In the genomic region with DNA sequence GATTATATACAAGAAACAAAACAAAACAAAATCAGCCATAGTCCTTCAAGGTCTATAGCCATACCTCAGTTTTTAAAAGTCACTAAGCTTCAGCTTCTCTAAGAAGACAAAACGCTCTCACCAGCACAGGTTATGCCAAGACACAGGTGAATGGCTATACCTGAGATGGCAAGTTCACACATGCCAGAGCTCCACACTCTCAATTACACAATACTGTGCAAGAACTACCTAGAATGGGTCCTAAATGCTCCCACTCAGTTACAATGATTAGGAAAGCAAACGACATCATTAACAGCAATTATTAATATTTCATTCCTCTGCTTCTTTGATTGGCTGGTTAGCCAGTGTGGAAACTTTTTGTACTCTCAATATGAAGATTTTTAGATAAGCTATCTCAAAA, we compare ENCODE assay signal across 15 mouse cellular contexts. TPM values are rescaled to one million over a fixed set of nuclear protein-coding genes. Genes with fewer than 3 reads are reported as not detected.
A peak's percentile ranks its signal among the peaks of the same experiment; 100 is the strongest.
DNase-seq lines count a peak whose midpoint lies in the region; ATAC-seq lines count a peak whose summit lies in the region.
"Had no signal": no experiment of that assay in that cellular context is flagged by ENCODE, and none has a peak within 500 bp of the region (broad histone marks: within the 10 kb centered on the region; RNA-seq: fewer than 3 reads in every experiment).

No protein-coding gene starts in this region.

- no peak overlapping the region for H3K9ac ChIP-seq in kidney, embryonic 15.5 days
- no peak overlapping the region for H3K9ac ChIP-seq in embryonic facial prominence, embryonic 14.5 days (ENCODE audit: low read depth, low read length)
- H3K9ac ChIP-seq in liver, embryonic 12.5 days = no peak overlapping the region

- no peak overlapping the region for H3K27ac ChIP-seq in kidney, embryonic 15.5 days
- no peak overlapping the region for H3K27ac ChIP-seq in embryonic facial prominence, embryonic 14.5 days (replicated peaks; ENCODE audit: low read depth, low read length)
- H3K27ac ChIP-seq in liver, embryonic 12.5 days = no peak overlapping the region
- H3K27ac ChIP-seq: layer of hippocampus, adult 2 months had no signal

- no peaks in the 10 kb centered on the region for H3K27me3 ChIP-seq in erythroblast, embryonic 14.5 days (ENCODE audit: control insufficient read depth)
- H3K27me3 ChIP-seq in kidney, embryonic 15.5 days = no peaks in the 10 kb centered on the region
- no peaks in the 10 kb centered on the region for H3K27me3 ChIP-seq in embryonic facial prominence, embryonic 14.5 days (replicated peaks; ENCODE audit: control insufficient read depth, insufficient read depth, low read length)
- H3K27me3 ChIP-seq in liver, embryonic 12.5 days (replicated peaks) = no peaks in the 10 kb centered on the region

- peaks cover 62% of the 10 kb centered on the region for H3K36me3 ChIP-seq in erythroblast, embryonic 14.5 days (ENCODE audit: control insufficient read depth)
- H3K36me3 ChIP-seq in kidney, embryonic 15.5 days = peaks cover 54% of the 10 kb centered on the region
- H3K36me3 ChIP-seq in embryonic facial prominence, embryonic 14.5 days (ENCODE audit: control insufficient read depth, insufficient read depth, low read length) = peaks cover 57% of the 10 kb centered on the region
- peaks cover 63% of the 10 kb centered on the region for H3K36me3 ChIP-seq in liver, embryonic 12.5 days

- intact Hi-C loops in left cerebral cortex, postnatal 36 days (cut with DNase I) = no loop called here

- H3K4me3 ChIP-seq in erythroblast, embryonic 14.5 days (replicated peaks) = peak overlapping the region; percentile 10
- no peak overlapping the region for H3K4me3 ChIP-seq in kidney, embryonic 15.5 days (replicated peaks)
- H3K4me3 ChIP-seq in embryonic facial prominence, embryonic 14.5 days (ENCODE audit: low read depth, low read length) = no peak overlapping the region
- no peak overlapping the region for H3K4me3 ChIP-seq in liver, embryonic 12.5 days
- H3K4me3 ChIP-seq: layer of hippocampus, adult 2 months had no signal

- DNase-seq in kidney, adult 18-20 months = no peak
- DNase-seq in embryonic facial prominence, embryonic 14.5 days (ENCODE audit: low spot score) = peak; percentile 12
- no peak for DNase-seq in left cerebral cortex, postnatal 36 days (ENCODE audit: low spot score in 2 of 2)
- DNase-seq in cerebellum, postnatal 14 days = no peak
- DNase-seq: cerebellum, postnatal 36 days; heart, adult 18-20 months; kidney, adult 11 months; lung, postnatal 36 days; right cerebral cortex, postnatal 14 days had no signal

- 0 out of 2 replicates have a peak overlapping the region, but pooled peaks have one; percentile 19 for H3K4me2 ChIP-seq in kidney, embryonic 15.5 days
- H3K4me2 ChIP-seq in embryonic facial prominence, embryonic 14.5 days (ENCODE audit: low read depth, low read length) = 0 out of 2 replicates have a peak overlapping the region, but pooled peaks have one; percentile 2
- peak overlapping the region; percentile 89 for H3K4me2 ChIP-seq in liver, embryonic 12.5 days

- H3K9me3 ChIP-seq in erythroblast, embryonic 14.5 days (ENCODE audit: control insufficient read depth, low read length) = no peaks in the 10 kb centered on the region
- no peaks in the 10 kb centered on the region for H3K9me3 ChIP-seq in kidney, embryonic 15.5 days (replicated peaks)
- H3K9me3 ChIP-seq in embryonic facial prominence, embryonic 14.5 days (ENCODE audit: control insufficient read depth, low read length) = no peaks in the 10 kb centered on the region
- H3K9me3 ChIP-seq in liver, embryonic 12.5 days (replicated peaks) = no peaks in the 10 kb centered on the region

- ATAC-seq in erythroblast, adult 5-6 weeks (replicated peaks; ENCODE audit: low FRiP score, poor library complexity, severe bottlenecking) = no peak
- no peak for ATAC-seq in kidney, embryonic 15.5 days (replicated peaks; ENCODE audit: low FRiP score)
- no peak for ATAC-seq in embryonic facial prominence, embryonic 14.5 days (ENCODE audit: low read depth)
- ATAC-seq in liver, embryonic 12.5 days = no peak
- ATAC-seq: activated CD4-positive, CD25-positive, alpha-beta regulatory T cell, adult 4 months had no signal

- H3K4me1 ChIP-seq in erythroblast, embryonic 14.5 days (ENCODE audit: control insufficient read depth) = peaks cover 43% of the 10 kb centered on the region
- peaks cover 24% of the 10 kb centered on the region for H3K4me1 ChIP-seq in kidney, embryonic 15.5 days
- H3K4me1 ChIP-seq in embryonic facial prominence, embryonic 14.5 days (ENCODE audit: control insufficient read depth, insufficient read depth, low read length) = peaks cover 14% of the 10 kb centered on the region; the same call in 1 of the 2 replicates
- peaks cover 55% of the 10 kb centered on the region for H3K4me1 ChIP-seq in liver, embryonic 12.5 days

- WGBS in kidney, embryonic 15.5 days = 82% methylated on average over 2 of the region's 2 CpGs
- 73% methylated on average over 2 of the region's 2 CpGs for WGBS in embryonic facial prominence, embryonic 14.5 days
- 80% methylated on average over 2 of the region's 2 CpGs for WGBS in liver, embryonic 12.5 days (ENCODE audit: insufficient replicate concordance)

RNA-seq across cellular contexts. Expression of gene Ythdf2, which starts 2.8 kb away (rescaled TPM):
- 0.90 and 1.2 TPM in 2 replicates for polyA plus RNA-seq in erythroblast, embryonic 14.5 days (2012)
- 14.0 and 16.1 TPM in 2 replicates for total RNA-seq in erythroblast, adult 5-6 weeks (2015; ENCODE audit: low replicate concordance)
- total RNA-seq in erythroblast, adult 5-6 weeks (2017; ENCODE audit: low replicate concordance) = 15.0 and 43.1 TPM in 2 replicates
- polyA plus RNA-seq in kidney, embryonic 15.5 days (2015; fragmentation: Nextera tagmentation; extraction: Ambion mirVana) = 107 and 113 TPM in 2 replicates
- 98.5 and 102 TPM in 2 replicates for polyA plus RNA-seq in embryonic facial prominence, embryonic 14.5 days (2014; fragmentation: Nextera tagmentation; extraction: Ambion mirVana)
- 53.1 TPM in 2 replicates for polyA plus RNA-seq in liver, embryonic 12.5 days (2016; fragmentation: Nextera tagmentation; extraction: Ambion mirVana)
- total RNA-seq in left cerebral cortex, postnatal 36 days (2021) = 10 to 100 TPM; 37.6 to 47.1 TPM

RNA-seq across cellular contexts. Expression of gene Gmeb1, which starts 52.1 kb away (rescaled TPM):
- 1.8 and 2.8 TPM in 2 replicates for polyA plus RNA-seq in erythroblast, embryonic 14.5 days (2012)
- 7.5 and 12.5 TPM in 2 replicates for total RNA-seq in erythroblast, adult 5-6 weeks (2015; ENCODE audit: low replicate concordance)
- total RNA-seq in erythroblast, adult 5-6 weeks (2017; ENCODE audit: low replicate concordance) = 10.3 and 12.5 TPM in 2 replicates
- polyA plus RNA-seq in kidney, embryonic 15.5 days (2015; fragmentation: Nextera tagmentation; extraction: Ambion mirVana) = 40.0 and 40.1 TPM in 2 replicates
- 24.7 and 28.7 TPM in 2 replicates for polyA plus RNA-seq in embryonic facial prominence, embryonic 14.5 days (2014; fragmentation: Nextera tagmentation; extraction: Ambion mirVana)
- polyA plus RNA-seq in liver, embryonic 12.5 days (2016; fragmentation: Nextera tagmentation; extraction: Ambion mirVana) = 19.1 and 19.5 TPM in 2 replicates
- total RNA-seq in left cerebral cortex, postnatal 36 days (2021) = 10 to 100 TPM; 20.7 to 25.2 TPM

Comparison
In these comparisons a context has a peak if more than half of its experiments do, and no peak if none do; other contexts are left out.
1. H3K4me2 ChIP-seq: peak in every context shown above with its lines; median percentile 89 in liver, embryonic 12.5 days; 19 in kidney, embryonic 15.5 days; 2 in embryonic facial prominence, embryonic 14.5 days.
2. RNA of gene Ythdf2, which starts 2.8 kb away (polyA plus RNA-seq): 107 to 113 TPM in kidney, embryonic 15.5 days, 98.5 to 102 TPM in embryonic facial prominence, embryonic 14.5 days and 53.1 TPM in liver, embryonic 12.5 days; 0.90 to 1.2 TPM in erythroblast, embryonic 14.5 days; every median in the first group is over 10 times any median in the second.